Mouse (Mus musculus) limb, embryonic 14.5 days (tissue): Measurements from ENCODE around the gene Slk. TPM values are rescaled to one million over a fixed set of nuclear protein-coding genes. Genes with fewer than 3 reads are reported as not detected.

Source experiments
- ATAC-seq: fragments of 200-750 bp; cut with Nextera tagmentation; 2 replicates; pipeline ENCODE4 v1.8.0; 2017; ENCODE audit warnings: low read depth, moderate number of reproducible peaks, moderate TSS enrichment; ENCODE audit not compliant: low FRiP score
- DNase-seq: peaks from one replicate; pipeline ENCODE4 v3.0.0-alpha.2; 2015; ENCODE audit warnings: low spot score
- H3K27ac ChIP-seq: fragments of 300-500 bp; sonication (generic); replicated peaks from 2 replicates; pipeline ENCODE4 v1.5.1; 2014; ENCODE audit warnings: low read depth, mild to moderate bottlenecking, low read length, moderate library complexity, mixed read lengths
- H3K27me3 ChIP-seq: fragments of 300-500 bp; sonication (generic); 2 replicates; pipeline ENCODE4 v1.6.1; 2014; ENCODE audit warnings: low read length, mixed read lengths; ENCODE audit not compliant: control insufficient read depth, insufficient read depth
- H3K36me3 ChIP-seq: fragments of 300-500 bp; sonication (generic); 2 replicates; pipeline ENCODE4 v1.6.1; 2014; ENCODE audit warnings: mild to moderate bottlenecking, low read length, moderate library complexity, mixed read lengths; ENCODE audit not compliant: control insufficient read depth, insufficient read depth
- H3K4me1 ChIP-seq: fragments of 300-500 bp; sonication (generic); 2 replicates; pipeline ENCODE4 v1.6.1; 2014; ENCODE audit warnings: antibody characterized with exemption, low read length, mixed read lengths; ENCODE audit not compliant: control insufficient read depth, insufficient read depth
- H3K4me2 ChIP-seq: fragments of 300-500 bp; sonication (generic); replicated peaks from 2 replicates; pipeline ENCODE4 v1.6.1; 2014; ENCODE audit warnings: low read depth, mild to moderate bottlenecking, low read length, moderate library complexity; ENCODE audit not compliant: severe bottlenecking
- H3K4me3 ChIP-seq: fragments of 300-500 bp; sonication (generic); replicated peaks from 2 replicates; pipeline ENCODE4 v1.5.1; 2014; ENCODE audit warnings: low read length
- H3K9ac ChIP-seq: fragments of 300-500 bp; sonication (generic); 2 replicates; pipeline ENCODE4 v1.6.1; 2014; ENCODE audit warnings: mild to moderate bottlenecking, low read depth, low read length, moderate library complexity; ENCODE audit not compliant: severe bottlenecking
- H3K9me3 ChIP-seq: fragments of 300-500 bp; sonication (generic); 2 replicates; pipeline ENCODE4 v1.6.1; 2016; ENCODE audit warnings: low read length; ENCODE audit not compliant: control insufficient read depth
- POLR2A ChIP-seq: fragments of 200-500 bp; IDR thresholded peaks from 2 replicates; pipeline ENCODE4 v1.8.0; 2012; ENCODE audit warnings: inconsistent platforms, mild to moderate bottlenecking, moderate library complexity, borderline replicate concordance; ENCODE audit not compliant: insufficient read depth, insufficient read length; ENCODE audit errors: extremely low read depth
- WGBS: fragments of 180-500 bp; shearing (Covaris S2); extraction: QIAGEN DNeasy Blood & Tissue Kit; methylation state at CpG from one replicate; pipeline ENCODE4 v1.1.7; 2014; 5-methylcytosine and 5-hydroxymethylcytosine counted together
- polyA plus RNA-seq, 2 experiments: library from polyadenylated mRNA; depleted of rRNA in 1 of 2; stranded (reverse) in 1 of 2; unstranded in 1 of 2; fragments of >200 nt; fragmentation: Nextera tagmentation in 1 of 2; extraction: Ambion mirVana in 1 of 2; gene quantifications; 2 replicates each; pipeline versions ENCODE4 v1.2.1 to v1.2.3; 2012 to 2014

The Slk gene
- polyA plus RNA-seq, 2 experiments, result 19.2 to 40.0 TPM

- no peaks in the 10 kb centered on the region for H3K9me3 ChIP-seq
- H3K27me3 ChIP-seq, result no peaks in the 10 kb centered on the region
- H3K9ac ChIP-seq, result peak overlapping the region; percentile 44
- H3K4me3 ChIP-seq, result no peak overlapping the region
- peak; percentile 28; the same call in 1 of the 2 replicates for TF ChIP-seq POLR2A
- H3K27ac ChIP-seq, result peak overlapping the region; percentile 55
- H3K36me3 ChIP-seq, result no peaks in the 10 kb centered on the region
- WGBS, result 8% methylated on average over 5 of the region's 5 CpGs
- H3K4me1 ChIP-seq, result 0 out of 2 replicates have a peak, but pooled peaks cover 9% of the 10 kb centered on the region
- ATAC-seq (peak; percentile 84; the same call in 1 of the 2 replicates), DNase-seq (peak; percentile 78)
- peak overlapping the region; percentile 23; the same call in 1 of the 2 replicates for H3K4me2 ChIP-seq
Observed at GRCm38 (mm10) chr19:47658914-47659535, 79.5 kb downstream of the Slk start.

GRCm38 (mm10) chr19:47659765-47660408, 80.4 kb downstream of the Slk start:
- Histone ChIP-seq H3K27ac (no peak overlapping the region), H3K9ac (no peak overlapping the region), H3K9me3 (no peaks in the 10 kb centered on the region), H3K4me1 (0 out of 2 replicates have a peak, but pooled peaks cover 9% of the 10 kb centered on the region), H3K36me3 (no peaks in the 10 kb centered on the region), H3K4me2 (no peak overlapping the region), H3K27me3 (no peaks in the 10 kb centered on the region), H3K4me3 (no peak overlapping the region)
- ATAC-seq (no peak), DNase-seq (no peak)
- no peak for TF ChIP-seq POLR2A
- 87% methylated on average over 9 of the region's 9 CpGs for WGBS

- Histone ChIP-seq H3K27me3 (no peaks in the 10 kb centered on the region), H3K4me2 (no peak overlapping the region), H3K4me1 (0 out of 2 replicates have a peak, but pooled peaks cover 5% of the 10 kb centered on the region), H3K9ac (no peak overlapping the region), H3K9me3 (no peaks in the 10 kb centered on the region), H3K27ac (no peak overlapping the region), H3K36me3 (no peaks in the 10 kb centered on the region), H3K4me3 (no peak overlapping the region)
- 51% methylated on average over 8 of the region's 8 CpGs for WGBS
- ATAC-seq (no peak), DNase-seq (no peak)
- TF ChIP-seq POLR2A, result no peak
Observed at GRCm38 (mm10) chr19:47667601-47668000, 88.1 kb downstream of the Slk start.

- H3K4me1 ChIP-seq, result peaks cover 5% of the 10 kb centered on the region; the same call in 1 of the 2 replicates
- H3K4me2 ChIP-seq, result no peak overlapping the region
- DNase-seq (no peak), ATAC-seq (no peak)
- TF ChIP-seq POLR2A, result no peak
- H3K9me3 ChIP-seq, result no peaks in the 10 kb centered on the region
- no peak overlapping the region for H3K9ac ChIP-seq
- H3K36me3 ChIP-seq, result no peaks in the 10 kb centered on the region
- no peak overlapping the region for H3K27ac ChIP-seq
- WGBS, result 59% methylated on average over 9 of the region's 9 CpGs
- no peaks in the 10 kb centered on the region for H3K27me3 ChIP-seq
- H3K4me3 ChIP-seq, result no peak overlapping the region
Observed at GRCm38 (mm10) chr19:47668399-47668798, 88.9 kb downstream of the Slk start.

GRCm38 (mm10) chr19:47674419-47674818, 94.9 kb downstream of the Slk start:
- TF ChIP-seq POLR2A, result no peak
- 43% methylated on average over 8 of the region's 8 CpGs for WGBS
- DNase-seq (no peak), ATAC-seq (no peak)
- Histone ChIP-seq H3K27ac (no peak overlapping the region), H3K27me3 (no peaks in the 10 kb centered on the region), H3K4me3 (no peak overlapping the region), H3K9ac (no peak overlapping the region), H3K9me3 (no peaks in the 10 kb centered on the region), H3K36me3 (no peaks in the 10 kb centered on the region), H3K4me2 (no peak overlapping the region), H3K4me1 (no peaks in the 10 kb centered on the region; the same call in 1 of the 2 replicates)
